Mouse (Mus musculus) neural tube, embryonic 13.5 days (tissue): Measurements from ENCODE around the gene Sult4a1. TPM values are rescaled to one million over a fixed set of nuclear protein-coding genes. Genes with fewer than 3 reads are reported as not detected.
"Not testable (repeated sequence)": the region's sequence is repeated elsewhere in the genome, so short reads cannot be mapped to it uniquely, and the experiment has no call there.

ENCODE experiments used
- ATAC-seq: fragments of 200-750 bp; cut with Nextera tagmentation; 2 replicates; pipeline ENCODE4 v1.8.0; 2017; ENCODE audit warnings: low read depth, mild to moderate bottlenecking, moderate TSS enrichment, moderate library complexity
- H3K27ac ChIP-seq: fragments of 300-500 bp; sonication (generic); replicated peaks from 2 replicates; pipeline ENCODE4 v1.5.1; 2015; ENCODE audit warnings: moderate library complexity, mild to moderate bottlenecking, inconsistent platforms
- H3K27me3 ChIP-seq: fragments of 300-500 bp; sonication (generic); 2 replicates; pipeline ENCODE4 v1.6.1; 2015; ENCODE audit warnings: mild to moderate bottlenecking, inconsistent platforms
- H3K36me3 ChIP-seq: fragments of 300-500 bp; sonication (generic); 2 replicates; pipeline ENCODE4 v1.6.1; 2015; ENCODE audit warnings: mild to moderate bottlenecking, inconsistent platforms
- H3K4me1 ChIP-seq: fragments of 300-500 bp; sonication (generic); replicated peaks from 2 replicates; pipeline ENCODE4 v1.6.1; 2015; ENCODE audit warnings: inconsistent platforms
- H3K4me2 ChIP-seq: fragments of 300-500 bp; sonication (generic); 2 replicates; pipeline ENCODE4 v1.6.1; 2015; ENCODE audit warnings: inconsistent platforms, mild to moderate bottlenecking, moderate library complexity
- H3K4me3 ChIP-seq: fragments of 300-500 bp; sonication (generic); 2 replicates; pipeline ENCODE4 v1.5.1; 2015; ENCODE audit warnings: mild to moderate bottlenecking, inconsistent platforms
- H3K9ac ChIP-seq: fragments of 300-500 bp; sonication (generic); 2 replicates; pipeline ENCODE4 v1.6.1; 2015; ENCODE audit warnings: moderate library complexity, mild to moderate bottlenecking, inconsistent platforms
- H3K9me3 ChIP-seq: fragments of 300-500 bp; sonication (generic); 2 replicates; pipeline ENCODE4 v1.6.1; 2016; ENCODE audit warnings: inconsistent platforms
- WGBS: fragments of 180-500 bp; shearing (Covaris S2); methylation state at CpG from one replicate; pipeline ENCODE4 v1.1.7; 2015; 5-methylcytosine and 5-hydroxymethylcytosine counted together
- polyA plus RNA-seq: library from polyadenylated mRNA; unstranded; fragments of >200 nt; fragmentation: Nextera tagmentation; extraction: Ambion mirVana; gene quantifications from 2 replicates; pipeline ENCODE4 v1.2.1, GENCODE M21; 2015

The Sult4a1 gene
- polyA plus RNA-seq, 1 experiment from 2014 or later: 97.2 TPM

DNA sequence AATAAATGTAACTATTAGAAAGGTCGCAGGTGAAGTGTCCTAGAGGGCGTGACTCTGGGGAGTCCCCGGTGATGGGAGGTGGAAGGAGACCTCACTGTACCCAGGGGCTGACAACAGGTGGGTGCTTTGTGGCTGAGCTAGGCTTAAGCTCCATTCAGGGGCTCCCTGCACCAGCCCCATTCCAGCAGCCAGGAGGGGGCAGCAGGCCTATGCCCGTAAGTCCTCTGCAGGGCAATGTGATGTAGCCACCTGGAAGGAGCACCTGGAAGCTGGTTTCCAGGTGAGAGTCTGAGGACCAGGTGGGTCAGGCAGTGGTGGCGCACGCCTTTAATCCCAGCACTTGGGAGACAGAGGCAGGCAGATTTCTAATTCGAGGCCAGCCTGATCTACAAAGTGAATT lies 18.5 kb upstream of the Sult4a1 start:
- no peaks in the 10 kb centered on the region for H3K4me1 ChIP-seq
- 76% methylated on average over 7 of the region's 7 CpGs for WGBS
- no peak for ATAC-seq
- H3K27ac ChIP-seq: no peak overlapping the region
- no peaks in the 10 kb centered on the region for H3K36me3 ChIP-seq
- no peak overlapping the region for H3K4me2 ChIP-seq
- H3K4me3 ChIP-seq: no peak overlapping the region
- H3K9ac ChIP-seq: no peak overlapping the region
- H3K9me3 ChIP-seq: no peaks in the 10 kb centered on the region
- H3K27me3 ChIP-seq: no peaks in the 10 kb centered on the region

DNA sequence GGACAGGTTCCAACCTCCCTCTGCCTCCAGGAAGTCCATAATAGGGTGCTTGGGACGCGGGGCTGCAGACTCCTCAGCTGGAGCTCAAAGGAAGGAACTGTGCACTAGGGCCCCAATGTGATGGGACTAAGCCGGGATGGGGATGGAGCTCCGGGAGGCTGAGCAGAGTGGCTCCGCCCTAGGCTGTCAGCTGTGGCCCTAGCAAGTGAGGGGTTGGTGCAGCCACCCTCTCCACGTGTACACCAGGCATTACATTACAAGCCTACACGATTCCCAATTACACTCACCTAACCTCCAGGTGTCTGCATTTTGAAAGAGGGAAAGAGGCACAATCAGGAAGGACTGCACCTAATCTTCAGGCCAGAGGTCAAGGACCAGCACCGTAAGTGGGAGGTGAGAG lies 17.5 kb upstream of the Sult4a1 start, which contains the start of gene Pnpla5:
Pnpla5 (minus strand) TSS at position 101 of the 400 bp plus-strand sequence.
- 79% methylated on average over 8 of the region's 8 CpGs for WGBS
- no peak for ATAC-seq
- Histone ChIP-seq H3K27ac (no peak within 1 kb of the TSS), H3K9me3 (no peaks in the 10 kb centered on the region), H3K27me3 (no peaks in the 10 kb centered on the region), H3K4me2 (no peak within 1 kb of the TSS), H3K4me1 (no peaks in the 10 kb centered on the region), H3K9ac (no peak within 1 kb of the TSS), H3K4me3 (no peak within 1 kb of the TSS), H3K36me3 (no peaks in the 10 kb centered on the region)

DNA sequence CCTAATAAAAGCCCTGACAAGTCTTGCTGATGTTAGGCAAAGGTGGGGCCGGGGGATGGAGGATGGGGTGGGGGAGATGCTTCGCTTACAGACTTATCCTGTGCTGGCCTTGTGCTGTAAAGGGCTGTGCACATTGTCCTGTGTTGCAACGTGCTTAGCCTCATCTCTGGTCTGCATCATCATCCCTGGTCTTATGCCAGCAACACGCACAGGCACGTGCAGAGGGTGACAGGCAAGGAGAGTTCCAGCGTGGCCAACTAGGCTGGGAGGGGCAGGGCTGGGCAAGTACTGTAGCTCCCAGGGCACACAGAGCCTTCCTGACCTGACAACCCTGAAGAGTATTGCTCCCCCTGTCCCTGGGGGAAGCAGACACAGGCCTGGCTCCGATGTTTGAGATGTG lies 15.5 kb upstream of the Sult4a1 start:
- H3K36me3 ChIP-seq: no peaks in the 10 kb centered on the region
- no peak overlapping the region for H3K27ac ChIP-seq
- H3K27me3 ChIP-seq: no peaks in the 10 kb centered on the region
- no peak overlapping the region for H3K9ac ChIP-seq
- 81% methylated on average over 7 of the region's 7 CpGs for WGBS
- 0 out of 2 replicates have a peak, but pooled peaks cover 3% of the 10 kb centered on the region for H3K9me3 ChIP-seq
- no peaks in the 10 kb centered on the region for H3K4me1 ChIP-seq
- no peak for ATAC-seq
- no peak overlapping the region for H3K4me2 ChIP-seq
- H3K4me3 ChIP-seq: no peak overlapping the region

DNA sequence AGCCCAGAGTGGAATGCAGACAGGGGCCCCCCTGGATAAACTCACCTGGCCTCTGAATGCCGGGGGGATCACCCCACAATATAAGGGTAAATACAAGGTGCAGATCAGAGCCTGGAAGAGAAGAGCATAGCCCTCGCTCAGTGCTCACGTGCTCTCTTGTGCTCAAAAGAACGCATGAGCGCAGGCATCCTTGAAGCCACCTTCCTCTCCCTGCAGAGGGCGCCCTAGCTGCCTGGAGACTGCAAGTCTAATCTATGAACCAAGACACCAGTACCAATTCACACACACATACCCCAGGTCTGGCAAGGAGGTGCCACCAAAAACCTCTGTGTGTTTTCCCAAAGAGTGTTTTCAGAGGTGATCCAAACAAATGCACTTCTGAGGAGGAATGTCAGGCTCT lies 15.1 kb upstream of the Sult4a1 start:
- H3K27me3 ChIP-seq: no peaks in the 10 kb centered on the region
- no peak for ATAC-seq
- no peaks in the 10 kb centered on the region for H3K36me3 ChIP-seq
- no peaks in the 10 kb centered on the region for H3K4me1 ChIP-seq
- H3K27ac ChIP-seq: no peak overlapping the region
- no peak overlapping the region for H3K4me3 ChIP-seq
- no peak overlapping the region for H3K9ac ChIP-seq
- H3K9me3 ChIP-seq: 0 out of 2 replicates have a peak, but pooled peaks cover 3% of the 10 kb centered on the region
- H3K4me2 ChIP-seq: no peak overlapping the region
- 32% methylated on average over 6 of the region's 6 CpGs for WGBS

DNA sequence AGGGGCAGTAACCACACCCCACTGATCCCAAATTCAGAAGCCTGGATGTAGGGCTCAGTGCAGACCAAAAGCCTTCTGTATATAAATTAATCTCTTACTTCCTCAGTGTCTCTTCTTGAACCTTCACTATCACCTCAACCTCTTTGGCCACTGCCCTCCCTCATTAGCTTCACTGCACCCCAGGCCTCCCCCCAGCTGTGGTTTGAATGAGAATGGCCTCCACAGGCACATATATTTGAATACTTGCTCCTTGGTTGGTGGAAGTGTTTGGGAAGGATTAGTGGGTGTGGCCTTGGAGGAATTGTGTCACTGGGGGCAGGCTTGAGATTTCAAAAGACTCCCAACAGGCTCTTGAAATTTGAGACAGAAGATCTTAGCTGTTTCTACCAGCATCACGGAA lies 10.9 kb upstream of the Sult4a1 start:
- no peaks in the 10 kb centered on the region for H3K27me3 ChIP-seq
- no peaks in the 10 kb centered on the region for H3K36me3 ChIP-seq
- H3K9ac ChIP-seq: no peak overlapping the region
- H3K4me1 ChIP-seq: no peaks in the 10 kb centered on the region
- no peak overlapping the region for H3K4me2 ChIP-seq
- ATAC-seq: no peak
- no peak overlapping the region for H3K4me3 ChIP-seq
- H3K27ac ChIP-seq: no peak overlapping the region
- H3K9me3 ChIP-seq: 0 out of 2 replicates have a peak, but pooled peaks cover 3% of the 10 kb centered on the region
- 80% methylated on average over 1 of the region's 1 CpGs for WGBS

DNA sequence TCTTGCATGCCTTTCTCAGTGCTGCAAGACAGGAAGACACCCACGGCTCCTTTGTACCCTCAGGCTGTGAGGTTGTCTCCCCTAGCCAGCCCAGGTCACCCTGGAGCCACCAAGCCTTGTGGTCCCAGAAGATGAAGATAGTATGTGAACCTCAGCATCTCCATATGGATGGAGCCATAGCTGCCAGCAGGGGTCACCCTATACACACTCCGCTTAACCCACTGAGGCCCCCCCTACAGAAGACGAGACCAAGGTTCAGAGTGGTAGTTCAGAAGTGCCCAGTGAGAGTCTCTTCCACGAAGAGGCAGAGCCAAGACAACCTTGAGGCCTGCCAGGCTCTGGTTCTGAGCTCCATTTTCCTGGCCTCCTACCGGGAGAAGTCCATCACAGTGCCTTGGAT lies 10.2 kb upstream of the Sult4a1 start:
- H3K9ac ChIP-seq: no peak overlapping the region
- no peak for ATAC-seq
- H3K27ac ChIP-seq: no peak overlapping the region
- 62% methylated on average over 5 of the region's 5 CpGs for WGBS
- no peak overlapping the region for H3K4me3 ChIP-seq
- no peak overlapping the region for H3K4me2 ChIP-seq
- H3K27me3 ChIP-seq: no peaks in the 10 kb centered on the region
- no peaks in the 10 kb centered on the region for H3K4me1 ChIP-seq
- no peaks in the 10 kb centered on the region for H3K36me3 ChIP-seq
- 0 out of 2 replicates have a peak, but pooled peaks cover 3% of the 10 kb centered on the region for H3K9me3 ChIP-seq

DNA sequence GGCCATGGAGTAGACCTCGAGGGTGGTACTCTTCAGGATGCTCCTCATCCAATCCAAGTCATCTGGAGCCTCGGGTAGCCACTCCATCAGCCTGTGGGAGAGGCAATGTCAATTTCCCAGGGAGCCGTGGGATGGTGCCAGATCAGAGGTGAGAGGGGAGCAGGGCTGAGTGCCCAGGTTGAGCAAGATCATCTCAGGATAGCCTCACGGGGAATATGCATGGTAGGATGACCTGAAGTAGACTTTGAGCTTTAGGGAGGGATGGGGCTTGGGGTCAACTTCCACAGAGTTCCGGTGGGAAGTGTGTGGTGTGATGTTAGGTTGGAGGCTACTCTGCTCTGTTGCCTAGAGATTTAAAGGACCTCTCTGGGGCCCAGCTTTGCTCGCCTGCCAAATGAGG lies 8.3 kb upstream of the Sult4a1 start:
- Histone ChIP-seq H3K27ac (no peak overlapping the region), H3K4me1 (no peaks in the 10 kb centered on the region), H3K27me3 (no peaks in the 10 kb centered on the region), H3K4me2 (no peak overlapping the region), H3K9ac (no peak overlapping the region), H3K4me3 (no peak overlapping the region), H3K36me3 (no peaks in the 10 kb centered on the region), H3K9me3 (0 out of 2 replicates have a peak, but pooled peaks cover 3% of the 10 kb centered on the region)
- 76% methylated on average over 6 of the region's 6 CpGs for WGBS
- no peak for ATAC-seq

DNA sequence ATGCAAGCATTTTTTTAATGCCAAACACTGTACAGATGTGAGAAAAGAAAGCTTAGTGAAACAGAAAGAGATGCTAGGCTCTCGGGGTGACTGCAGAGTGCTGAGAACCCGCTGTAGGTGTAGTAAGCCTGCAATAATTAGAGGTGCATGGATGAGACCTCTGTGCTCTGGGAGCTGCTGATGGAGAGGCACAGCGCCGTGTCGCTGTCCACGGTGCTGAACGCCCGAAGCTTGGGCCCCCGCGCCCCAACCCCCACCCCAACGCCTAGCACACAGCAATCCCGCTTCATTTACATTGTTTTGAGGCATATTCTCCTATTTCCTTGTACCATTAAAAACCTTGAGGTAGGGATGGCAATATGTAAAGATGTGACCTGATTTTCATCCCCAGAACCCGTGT lies 3.3 kb upstream of the Sult4a1 start:
- Histone ChIP-seq H3K36me3 (no peaks in the 10 kb centered on the region), H3K4me2 (no peak overlapping the region), H3K4me1 (peaks cover 24% of the 10 kb centered on the region), H3K27me3 (peaks cover 38% of the 10 kb centered on the region), H3K9ac (no peak overlapping the region), H3K9me3 (no peaks in the 10 kb centered on the region), H3K27ac (no peak overlapping the region), H3K4me3 (no peak overlapping the region)
- no peak for ATAC-seq
- WGBS: 8% methylated on average over 13 of the region's 13 CpGs

DNA sequence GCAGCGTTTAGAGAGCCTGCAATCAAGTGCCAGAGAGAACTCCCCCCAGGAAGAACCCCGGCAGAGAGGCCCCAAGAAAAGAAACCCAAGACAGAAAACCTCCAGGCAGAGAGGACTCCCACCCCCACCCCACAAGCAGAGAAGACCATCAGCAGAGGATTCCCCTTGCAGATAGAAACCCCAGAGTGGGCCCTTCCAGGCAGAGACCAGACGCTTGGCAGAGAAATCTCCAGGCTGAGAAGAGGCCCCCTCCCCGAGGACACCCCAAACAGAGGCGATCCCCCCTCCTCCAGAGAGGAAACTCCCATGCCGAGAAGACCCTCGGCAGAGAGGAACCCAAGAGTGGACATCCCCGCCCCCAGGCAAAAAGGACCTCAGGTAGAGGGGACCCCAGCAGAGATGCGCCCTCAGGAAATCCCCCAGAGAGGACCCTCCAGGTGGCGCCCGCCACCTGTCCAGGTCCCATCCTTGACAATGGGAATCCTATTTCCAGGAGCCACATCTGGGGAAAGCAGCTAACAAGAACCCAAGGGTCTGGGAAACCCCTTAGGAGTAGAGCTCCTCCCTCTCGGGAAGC lies 458 bp upstream of the Sult4a1 start:
- H3K36me3 ChIP-seq: no peaks in the 10 kb centered on the region
- ATAC-seq: peak; percentile 58; the same call in 1 of the 2 replicates

DNA sequence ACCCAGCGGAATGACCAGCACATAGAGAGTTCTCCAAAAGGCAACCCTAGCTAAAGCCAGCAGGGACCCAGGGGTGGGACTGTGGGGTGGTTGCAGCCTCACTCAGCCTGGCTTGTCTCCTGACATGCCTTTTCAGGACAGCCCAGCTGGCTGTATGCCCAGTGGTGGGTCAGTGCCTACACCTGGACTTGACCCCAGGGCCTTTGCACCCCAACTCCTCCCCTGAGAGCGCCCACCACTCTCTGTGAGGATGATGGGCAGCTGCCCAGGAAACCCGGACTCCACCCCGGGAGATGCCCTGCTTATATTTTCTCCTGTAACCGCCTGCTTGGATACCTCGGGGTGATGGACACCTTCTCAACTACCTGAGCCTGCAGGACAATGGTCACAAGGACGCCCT lies 928 bp downstream of the Sult4a1 start:
- Histone ChIP-seq H3K27me3 (peaks cover 38% of the 10 kb centered on the region), H3K4me3 (peak overlapping the region; percentile 59), H3K9me3 (no peaks in the 10 kb centered on the region), H3K4me1 (peaks cover 35% of the 10 kb centered on the region), H3K4me2 (peak overlapping the region; percentile 72), H3K9ac (peak overlapping the region; percentile 78), H3K36me3 (no peaks in the 10 kb centered on the region), H3K27ac (no peak overlapping the region)
- no peak for ATAC-seq
- WGBS: 79% methylated on average over 7 of the region's 7 CpGs

More for the DNA sequence above, 458 bp upstream of the Sult4a1 start:
- Histone ChIP-seq H3K4me3 (peak overlapping the region; percentile 59), H3K4me1 (peaks cover 35% of the 10 kb centered on the region), H3K9ac (peak overlapping the region; percentile 78), H3K9me3 (no peaks in the 10 kb centered on the region), H3K27ac (peak overlapping the region; percentile 61), H3K27me3 (peaks cover 38% of the 10 kb centered on the region), H3K4me2 (peak overlapping the region; percentile 72)
- WGBS: 10% methylated on average over 12 of the region's 12 CpGs

DNA sequence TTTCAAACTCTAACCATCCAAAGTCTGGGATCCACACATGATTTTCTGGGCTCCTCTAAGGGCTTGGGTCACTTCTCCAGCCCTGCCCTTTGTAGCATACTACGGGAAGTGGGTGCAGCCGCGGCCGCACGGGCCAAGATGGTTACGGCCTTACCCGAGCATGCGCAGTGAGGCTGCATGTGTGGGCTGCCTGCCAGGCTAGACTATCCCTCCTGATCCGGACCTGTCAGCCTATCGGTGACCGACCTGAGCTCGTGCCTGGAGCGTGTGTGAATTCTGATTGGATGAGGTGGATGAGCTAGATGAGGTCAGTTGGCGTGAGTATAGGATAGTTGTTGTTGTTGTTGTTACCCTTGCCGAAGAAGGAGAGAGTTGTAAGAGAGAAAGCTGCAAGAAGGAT lies 8.0 kb downstream of the Sult4a1 start:
- H3K9ac ChIP-seq, ATAC-seq: not testable (repeated sequence)
- WGBS: 81% methylated on average over 15 of the region's 15 CpGs

DNA sequence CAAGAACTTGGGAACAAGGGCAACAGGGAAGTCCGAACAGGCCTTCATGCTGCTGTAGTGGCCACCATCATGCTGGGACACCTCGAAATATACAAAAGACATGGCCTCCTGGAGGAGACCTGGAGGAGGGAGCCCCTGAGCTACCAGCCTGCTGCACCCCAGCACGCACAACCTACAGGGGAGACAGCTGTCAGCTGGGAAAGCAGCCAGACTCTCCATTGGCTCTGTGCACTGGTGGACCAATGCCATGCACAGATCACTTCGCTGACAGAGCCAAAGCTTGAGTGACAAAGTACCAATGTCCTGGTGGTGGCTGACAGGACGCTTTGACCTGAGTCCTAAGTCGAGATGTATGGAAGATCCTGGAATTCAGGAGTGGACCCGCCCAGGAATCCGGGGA lies 9.5 kb downstream of the Sult4a1 start:
- 87% methylated on average over 8 of the region's 8 CpGs for WGBS
- Histone ChIP-seq H3K27ac (no peak overlapping the region), H3K36me3 (no peaks in the 10 kb centered on the region; the same call in 1 of the 2 replicates), H3K4me1 (0 out of 2 replicates have a peak, but pooled peaks cover 3% of the 10 kb centered on the region), H3K9ac (no peak overlapping the region), H3K27me3 (no peaks in the 10 kb centered on the region), H3K4me2 (no peak overlapping the region), H3K9me3 (no peaks in the 10 kb centered on the region), H3K4me3 (no peak overlapping the region)
- no peak for ATAC-seq

More for the DNA sequence above, 8.0 kb downstream of the Sult4a1 start:
- not testable (repeated sequence) for H3K9me3 ChIP-seq, H3K4me2 ChIP-seq, H3K27me3 ChIP-seq, H3K4me1 ChIP-seq, H3K4me3 ChIP-seq, H3K36me3 ChIP-seq, H3K27ac ChIP-seq

DNA sequence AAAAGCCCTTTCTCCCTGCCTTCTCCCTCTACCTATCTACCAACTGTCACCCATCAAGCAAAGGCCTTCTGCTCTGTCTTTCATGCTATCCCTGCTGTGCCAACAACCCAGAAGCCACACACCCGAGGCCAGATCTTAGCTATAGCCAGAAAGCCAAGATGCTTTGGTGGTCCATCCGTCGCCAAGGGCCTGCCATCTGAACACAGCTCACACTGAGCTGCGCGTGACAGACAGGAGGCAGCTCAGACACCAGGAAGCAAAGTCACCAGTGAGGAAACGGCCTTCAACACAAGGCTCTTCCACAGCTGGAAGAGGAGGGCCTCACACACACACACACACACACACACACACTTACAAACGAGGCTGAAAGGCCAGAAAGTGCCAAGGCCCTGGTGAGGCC lies 10.6 kb downstream of the Sult4a1 start:
- H3K27ac ChIP-seq: no peak overlapping the region
- H3K36me3 ChIP-seq: peaks cover 5% of the 10 kb centered on the region; the same call in 1 of the 2 replicates
- no peaks in the 10 kb centered on the region for H3K27me3 ChIP-seq
- 0 out of 2 replicates have a peak, but pooled peaks cover 3% of the 10 kb centered on the region for H3K4me1 ChIP-seq
- no peak for ATAC-seq
- no peak overlapping the region for H3K4me3 ChIP-seq
- no peak overlapping the region for H3K9ac ChIP-seq
- WGBS: 78% methylated on average over 7 of the region's 7 CpGs
- no peaks in the 10 kb centered on the region for H3K9me3 ChIP-seq
- no peak overlapping the region for H3K4me2 ChIP-seq
